Mouse (Mus musculus): ENCODE data around the gene Slc23a4.

DNA sequence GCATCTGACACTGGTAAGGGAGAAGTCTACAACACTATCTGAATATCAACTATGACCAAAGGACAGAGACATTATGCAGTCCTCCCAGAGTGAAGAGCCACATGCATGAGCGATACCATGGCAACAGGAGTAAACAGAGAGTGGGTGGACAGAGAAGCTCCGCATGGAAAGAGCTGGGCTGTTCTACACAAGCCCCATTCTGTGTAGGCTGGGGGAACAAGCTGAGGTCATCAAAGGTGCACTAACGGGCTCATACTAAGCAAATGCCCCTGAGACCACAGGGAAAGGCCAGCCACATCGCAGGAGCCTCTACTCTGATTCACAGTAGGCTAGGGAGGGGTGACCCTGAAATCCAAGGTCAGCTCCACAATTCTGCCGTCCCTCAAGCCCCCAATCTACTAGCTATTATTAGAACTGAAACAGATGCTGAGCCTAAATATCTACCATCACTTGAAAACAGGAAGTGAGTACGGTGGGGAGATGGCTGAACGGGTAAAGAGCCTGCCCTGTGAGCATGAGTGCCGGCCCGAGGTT, 86.2 kb downstream of the Slc23a4 start:
- no peak for TF ChIP-seq MYC (IDR thresholded peaks at IDR 0.05; ENCODE audit: low read depth, low read length)
- no peak for TF ChIP-seq CTCF (IDR thresholded peaks at IDR 0.05 in 2 of 3, conservative IDR thresholded peaks at IDR 0.05 in 1 of 3; ENCODE audit: control insufficient read depth in 1 of 3, insufficient read depth in 1 of 3, low read depth in 2 of 3, low read length in 3 of 3, poor library complexity in 1 of 3, severe bottlenecking in 1 of 3)
- no peak for TF ChIP-seq KAT2A (conservative IDR thresholded peaks at IDR 0.05; ENCODE audit: low read depth, low read length)
- no peak for TF ChIP-seq E2F4 (IDR thresholded peaks at IDR 0.05; ENCODE audit: borderline replicate concordance, low read depth, low read length)
- TF ChIP-seq ZNF384 (IDR thresholded peaks at IDR 0.05; ENCODE audit: low read depth, low read length): no peak
